ENCODE assay signal across 8 mouse cellular contexts in genomic region chr3:108537303-108537702, GRCm38 (mm10). TPM values are rescaled to one million over a fixed set of nuclear protein-coding genes. Genes with fewer than 3 reads are reported as not detected.
DNase-seq lines count a peak whose midpoint lies in the region; ATAC-seq lines count a peak whose summit lies in the region.

No protein-coding gene starts in this region.

- DNase-seq in adrenal gland, adult (ENCODE audit: inconsistent age in 2 of 2, low spot score in 1 of 2): peak; percentile 86 to 95
- peak; percentile 94 for DNase-seq in embryo, embryonic 10 days (ENCODE audit: low spot score)
- DNase-seq in gastrocnemius, postnatal 14 days: peak; percentile 82
- DNase-seq in left cerebral cortex, postnatal 10 days (ENCODE audit: extremely low spot score in 1 of 2, low spot score in 2 of 2): peak; percentile 89 to 90
- peak; percentile 89 for DNase-seq in right cerebral cortex, postnatal 14 days
- peak; percentile 74 for DNase-seq in urinary bladder, postnatal 25 days (ENCODE audit: low spot score)

- intact Hi-C loops in gastrocnemius, postnatal 14 days (cut with DNase I; ENCODE audit: low total_unique reads): no loop called here
- intact Hi-C loops in left cerebral cortex, postnatal 10 days (cut with DNase I): no loop called here

- peak; percentile 46 for ATAC-seq in inflammation-experienced regulatory T-cells, adult 6 months
- peak; percentile 96 for ATAC-seq in megakaryocyte-erythroid progenitor cell, adult 5-6 weeks (replicated peaks; ENCODE audit: low FRiP score, low TSS enrichment, poor library complexity, severe bottlenecking)

RNA-seq across cellular contexts. Expression of gene 5330417C22Rik, which starts 1.0 kb away (rescaled TPM):
- total RNA-seq in gastrocnemius, postnatal 14 days (2021): under 1 TPM in 1 of 2 experiments, not detected in 1; 0.07 TPM
- 1 to 10 TPM; 1.4 to 2.6 (median 2.4) TPM for polyA plus RNA-seq in inflammation-experienced regulatory T-cells, adult 6 months (2017; shearing (Covaris generic))
- 10 to 100 TPM; 19.9 to 22.2 TPM for total RNA-seq in left cerebral cortex, postnatal 10 days (2021)
- total RNA-seq in megakaryocyte-erythroid progenitor cell, adult 5-6 weeks (2014; fragmentation: Nextera tagmentation): 0.49 TPM in 1 of 2 replicates, not detected in the other
- total RNA-seq in megakaryocyte-erythroid progenitor cell, adult 5-6 weeks (2017): 5.0 TPM in 1 of 2 replicates, not detected in the other

RNA-seq across cellular contexts. Expression of gene 1700013F07Rik, which starts 3.4 kb away (rescaled TPM):
- not detected for total RNA-seq in gastrocnemius, postnatal 14 days (2021)
- not detected for polyA plus RNA-seq in inflammation-experienced regulatory T-cells, adult 6 months (2017; shearing (Covaris generic))
- 1 to 10 TPM; 2.3 to 2.9 TPM for total RNA-seq in left cerebral cortex, postnatal 10 days (2021)
- total RNA-seq in megakaryocyte-erythroid progenitor cell, adult 5-6 weeks (2014; fragmentation: Nextera tagmentation): not detected in 2 replicates
- total RNA-seq in megakaryocyte-erythroid progenitor cell, adult 5-6 weeks (2017): not detected in 2 replicates

RNA-seq across cellular contexts. Expression of gene Tmem167b, which starts 25.0 kb away (rescaled TPM):
- 10 to 100 TPM; 17.7 to 19.7 TPM for total RNA-seq in gastrocnemius, postnatal 14 days (2021)
- polyA plus RNA-seq in inflammation-experienced regulatory T-cells, adult 6 months (2017; shearing (Covaris generic)): 10 to 100 TPM; 28.1 to 34.8 (median 29.9) TPM
- 10 to 100 TPM; 40.3 to 41.0 TPM for total RNA-seq in left cerebral cortex, postnatal 10 days (2021)
- total RNA-seq in megakaryocyte-erythroid progenitor cell, adult 5-6 weeks (2014; fragmentation: Nextera tagmentation): 8.1 and 15.6 TPM in 2 replicates
- total RNA-seq in megakaryocyte-erythroid progenitor cell, adult 5-6 weeks (2017): 29.1 and 36.7 TPM in 2 replicates

RNA-seq across cellular contexts. Expression of gene Taf13, which starts 34.2 kb away (rescaled TPM):
- 10 to 100 TPM; 16.8 to 20.1 TPM for total RNA-seq in gastrocnemius, postnatal 14 days (2021)
- polyA plus RNA-seq in inflammation-experienced regulatory T-cells, adult 6 months (2017; shearing (Covaris generic)): 10 to 100 TPM; 17.3 to 27.6 (median 26.4) TPM
- total RNA-seq in left cerebral cortex, postnatal 10 days (2021): 10 to 100 TPM; 25.2 to 26.6 TPM
- total RNA-seq in megakaryocyte-erythroid progenitor cell, adult 5-6 weeks (2014; fragmentation: Nextera tagmentation): 8.2 and 16.8 TPM in 2 replicates
- 9.3 and 16.8 TPM in 2 replicates for total RNA-seq in megakaryocyte-erythroid progenitor cell, adult 5-6 weeks (2017)

RNA-seq across cellular contexts. Expression of gene Wdr47, which starts 53.8 kb away (rescaled TPM):
- total RNA-seq in gastrocnemius, postnatal 14 days (2021): 1 to 10 TPM; 3.3 to 5.8 TPM
- polyA plus RNA-seq in inflammation-experienced regulatory T-cells, adult 6 months (2017; shearing (Covaris generic)): 1 to 10 TPM; 5.2 to 8.4 (median 8.2) TPM
- total RNA-seq in left cerebral cortex, postnatal 10 days (2021): 100 to 1,000 TPM; 150 to 164 TPM
- 3.9 and 7.8 TPM in 2 replicates for total RNA-seq in megakaryocyte-erythroid progenitor cell, adult 5-6 weeks (2014; fragmentation: Nextera tagmentation)
- total RNA-seq in megakaryocyte-erythroid progenitor cell, adult 5-6 weeks (2017): 5.4 and 19.6 TPM in 2 replicates

Comparison
In these comparisons a context has a peak if more than half of its experiments do, and no peak if none do; other contexts are left out.
1. Peak in every context shown above with its lines: DNase-seq and ATAC-seq.